Mouse (Mus musculus) embryonic facial prominence, embryonic 11.5 days (tissue): ENCODE data around the gene Gse1. TPM values are rescaled to one million over a fixed set of nuclear protein-coding genes. Genes with fewer than 3 reads are reported as not detected.

Experiments used
- ATAC-seq: fragments of 200-750 bp; cut with Nextera tagmentation; replicated peaks from 2 replicates; pipeline ENCODE4 v1.8.0; 2017; ENCODE audit warnings: low read depth; ENCODE audit not compliant: insufficient number of reproducible peaks, low FRiP score, low TSS enrichment
- DNase-seq: peaks from one replicate; pipeline ENCODE4 v3.0.0-alpha.2; 2015; ENCODE audit warnings: low spot score
- H3K27ac ChIP-seq: fragments of 300-500 bp; sonication (generic); replicated peaks from 2 replicates; pipeline ENCODE4 v1.5.1; 2014; ENCODE audit warnings: mild to moderate bottlenecking, low read depth, low read length, control low read depth
- H3K27me3 ChIP-seq: fragments of 300-500 bp; sonication (generic); 2 replicates; pipeline ENCODE4 v1.6.1; 2014; ENCODE audit warnings: mild to moderate bottlenecking, low read length, moderate library complexity, mixed read lengths; ENCODE audit not compliant: control insufficient read depth, insufficient read depth
- H3K36me3 ChIP-seq: fragments of 300-500 bp; sonication (generic); replicated peaks from 2 replicates; pipeline ENCODE4 v1.6.1; 2014; ENCODE audit warnings: low read depth, mild to moderate bottlenecking, low read length, moderate library complexity, mixed read lengths; ENCODE audit not compliant: control insufficient read depth, insufficient read depth
- H3K4me1 ChIP-seq: fragments of 300-500 bp; sonication (generic); 2 replicates; pipeline ENCODE4 v1.6.1; 2014; ENCODE audit warnings: low read length, mixed read lengths; ENCODE audit not compliant: control insufficient read depth, insufficient read depth
- H3K4me2 ChIP-seq: fragments of 300-500 bp; sonication (generic); 2 replicates; pipeline ENCODE4 v1.6.1; 2014; ENCODE audit warnings: low read depth, mild to moderate bottlenecking, control low read depth, low read length, moderate library complexity
- H3K4me3 ChIP-seq: fragments of 300-500 bp; sonication (generic); 2 replicates; pipeline ENCODE4 v1.5.1; 2014; ENCODE audit warnings: low read depth, low read length, control low read depth
- H3K9ac ChIP-seq: fragments of 300-500 bp; sonication (generic); replicated peaks from 2 replicates; pipeline ENCODE4 v1.6.1; 2014; ENCODE audit warnings: mild to moderate bottlenecking, control low read depth, low read length
- H3K9me3 ChIP-seq: fragments of 300-500 bp; sonication (generic); replicated peaks from 2 replicates; pipeline ENCODE4 v1.6.1; 2016; ENCODE audit warnings: mild to moderate bottlenecking, low read length, inconsistent platforms, mixed read lengths; ENCODE audit not compliant: control insufficient read depth
- WGBS: fragments of 180-500 bp; shearing (Covaris S2); extraction: QIAGEN DNeasy Blood & Tissue Kit; methylation state at CpG from one replicate; pipeline ENCODE4 v1.1.7; 2014; 5-methylcytosine and 5-hydroxymethylcytosine counted together
- polyA plus RNA-seq: library from polyadenylated mRNA; unstranded; fragments of >200 nt; fragmentation: Nextera tagmentation; extraction: Ambion mirVana; gene quantifications from 2 replicates; pipeline ENCODE4 v1.2.1, GENCODE M21; 2014

Gse1 gene
- polyA plus RNA-seq, 1 experiment from 2014 or later: 8.1 TPM

- Histone ChIP-seq H3K4me2 (no peak overlapping the region), H3K36me3 (peaks cover 19% of the 10 kb centered on the region), H3K9ac (no peak overlapping the region), H3K9me3 (no peaks in the 10 kb centered on the region), H3K4me1 (peaks cover 25% of the 10 kb centered on the region), H3K27me3 (no peaks in the 10 kb centered on the region), H3K27ac (no peak overlapping the region), H3K4me3 (no peak overlapping the region)
- 95% methylated on average over 37 of the region's 37 CpGs for WGBS
- ATAC-seq: no peak
- DNase-seq: no peak
These were observed 340.0 kb downstream of the Gse1 start for GRCm38 (mm10) chr8:120568164-120568798.

- no peaks in the 10 kb centered on the region for H3K27me3 ChIP-seq
- no peaks in the 10 kb centered on the region for H3K9me3 ChIP-seq
- H3K36me3 ChIP-seq: peaks cover 24% of the 10 kb centered on the region
- no peak overlapping the region for H3K9ac ChIP-seq
- ATAC-seq (no peak), DNase-seq (no peak)
- no peak overlapping the region for H3K27ac ChIP-seq
- no peak overlapping the region for H3K4me3 ChIP-seq
- no peak overlapping the region for H3K4me2 ChIP-seq
- peaks cover 17% of the 10 kb centered on the region for H3K4me1 ChIP-seq
- 93% methylated on average over 17 of the region's 17 CpGs for WGBS
These were observed 340.9 kb downstream of the Gse1 start for GRCm38 (mm10) chr8:120569123-120569522.

GRCm38 (mm10) chr8:120569939-120570715 lies 341.9 kb downstream of the Gse1 start:
- Histone ChIP-seq H3K36me3 (peaks cover 29% of the 10 kb centered on the region), H3K27me3 (no peaks in the 10 kb centered on the region), H3K4me2 (no peak overlapping the region), H3K27ac (no peak overlapping the region), H3K4me1 (peaks cover 9% of the 10 kb centered on the region), H3K9me3 (no peaks in the 10 kb centered on the region), H3K4me3 (no peak overlapping the region), H3K9ac (no peak overlapping the region)
- ATAC-seq (no peak), DNase-seq (peak; percentile 87)
- WGBS: 64% methylated on average over 13 of the region's 13 CpGs

DNA sequence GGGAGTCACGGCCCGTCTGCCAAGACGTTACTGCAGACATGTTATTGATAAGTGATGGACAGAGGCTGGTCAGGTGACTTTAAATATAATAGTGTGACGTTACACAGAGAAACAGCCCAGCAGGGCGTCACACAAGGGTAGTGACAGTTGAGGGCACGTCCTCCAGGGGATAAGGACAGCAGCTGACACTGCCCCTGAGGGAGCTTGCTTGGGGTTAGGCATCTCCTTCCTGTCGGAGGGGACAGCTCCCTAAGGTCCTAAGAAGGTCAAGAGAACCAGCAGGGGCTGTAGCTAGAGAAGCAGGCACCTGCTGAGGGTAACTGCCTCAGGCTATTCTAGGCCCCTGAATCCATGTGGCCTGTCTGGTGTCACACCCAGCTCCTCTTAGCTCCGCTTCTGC lies 343.3 kb downstream of the Gse1 start:
- Histone ChIP-seq H3K4me3 (no peak overlapping the region), H3K4me1 (peaks cover 4% of the 10 kb centered on the region), H3K27me3 (no peaks in the 10 kb centered on the region), H3K9me3 (no peaks in the 10 kb centered on the region), H3K36me3 (peaks cover 29% of the 10 kb centered on the region), H3K9ac (no peak overlapping the region), H3K4me2 (no peak overlapping the region), H3K27ac (no peak overlapping the region)
- ATAC-seq (no peak), DNase-seq (no peak)
- WGBS: 76% methylated on average over 8 of the region's 8 CpGs

- H3K9ac ChIP-seq: no peak overlapping the region
- H3K4me1 ChIP-seq: no peaks in the 10 kb centered on the region; the same call in none of the 2 replicates
- H3K27ac ChIP-seq: no peak overlapping the region
- H3K27me3 ChIP-seq: no peaks in the 10 kb centered on the region
- 78% methylated on average over 21 of the region's 21 CpGs for WGBS
- ATAC-seq (no peak), DNase-seq (no peak)
- no peak overlapping the region for H3K4me2 ChIP-seq
- H3K4me3 ChIP-seq: no peak overlapping the region
- peaks cover 29% of the 10 kb centered on the region for H3K36me3 ChIP-seq
- no peaks in the 10 kb centered on the region for H3K9me3 ChIP-seq
These were observed 344.3 kb downstream of the Gse1 start for GRCm38 (mm10) chr8:120572534-120572933.

DNA sequence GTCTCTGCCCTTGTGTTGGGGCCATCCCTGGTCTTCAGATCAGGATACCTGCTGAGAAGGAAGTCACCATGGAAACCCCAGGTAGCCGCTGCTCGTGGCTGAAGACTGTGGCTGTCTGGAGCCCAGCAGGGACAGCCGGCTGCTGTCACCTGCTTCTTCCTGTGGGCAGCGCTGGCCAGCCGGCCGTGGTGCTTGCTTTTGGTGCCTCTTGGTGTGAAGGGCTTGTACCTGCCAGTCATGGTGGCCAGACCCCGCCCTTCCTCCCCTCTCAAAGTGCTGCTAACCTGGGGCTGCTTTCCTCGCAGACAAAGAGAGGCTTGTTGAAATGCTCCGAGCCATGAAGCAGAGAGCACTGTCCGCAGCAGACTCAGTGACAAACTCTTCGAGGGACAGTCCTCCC lies 345.6 kb downstream of the Gse1 start:
- no peaks in the 10 kb centered on the region; the same call in none of the 2 replicates for H3K4me1 ChIP-seq
- no peak overlapping the region for H3K4me3 ChIP-seq
- H3K36me3 ChIP-seq: peaks cover 28% of the 10 kb centered on the region
- H3K9ac ChIP-seq: 0 out of 2 replicates have a peak overlapping the region, but pooled peaks have one; percentile 13
- DNase-seq: no peak
- ATAC-seq: no peak
- no peak overlapping the region for H3K4me2 ChIP-seq
- H3K27me3 ChIP-seq: no peaks in the 10 kb centered on the region
- H3K27ac ChIP-seq: no peak overlapping the region
- whole genome bisulfite sequencing: 63% methylated on average over 11 of the region's 11 CpGs
- H3K9me3 ChIP-seq: no peaks in the 10 kb centered on the region

DNA sequence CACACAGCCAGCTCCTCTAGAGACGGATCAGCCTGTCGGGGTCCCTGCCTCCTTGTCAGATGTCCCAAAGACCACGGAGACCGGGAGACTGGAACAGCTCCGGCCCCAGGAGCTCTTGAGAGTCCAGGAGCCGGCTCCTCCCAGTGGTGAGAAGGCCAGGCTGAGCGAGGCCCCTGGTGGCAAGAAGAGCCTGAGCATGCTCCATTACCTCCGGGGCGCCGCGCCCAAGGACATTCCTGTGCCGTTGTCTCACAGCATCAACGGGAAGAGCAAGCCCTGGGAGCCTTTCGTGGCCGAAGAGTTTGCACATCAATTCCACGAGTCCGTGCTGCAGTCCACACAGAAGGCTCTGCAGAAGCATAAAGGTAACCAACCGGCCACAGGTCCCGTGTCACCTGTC lies 346.7 kb downstream of the Gse1 start:
- H3K4me1 ChIP-seq: no peaks in the 10 kb centered on the region; the same call in none of the 2 replicates
- ATAC-seq (no peak), DNase-seq (no peak)
- no peak overlapping the region for H3K4me3 ChIP-seq
- no peaks in the 10 kb centered on the region for H3K9me3 ChIP-seq
- no peaks in the 10 kb centered on the region for H3K27me3 ChIP-seq
- 76% methylated on average over 19 of the region's 19 CpGs for WGBS
- H3K36me3 ChIP-seq: peaks cover 30% of the 10 kb centered on the region
- H3K4me2 ChIP-seq: no peak overlapping the region
- no peak overlapping the region for H3K27ac ChIP-seq
- no peak overlapping the region for H3K9ac ChIP-seq

DNA sequence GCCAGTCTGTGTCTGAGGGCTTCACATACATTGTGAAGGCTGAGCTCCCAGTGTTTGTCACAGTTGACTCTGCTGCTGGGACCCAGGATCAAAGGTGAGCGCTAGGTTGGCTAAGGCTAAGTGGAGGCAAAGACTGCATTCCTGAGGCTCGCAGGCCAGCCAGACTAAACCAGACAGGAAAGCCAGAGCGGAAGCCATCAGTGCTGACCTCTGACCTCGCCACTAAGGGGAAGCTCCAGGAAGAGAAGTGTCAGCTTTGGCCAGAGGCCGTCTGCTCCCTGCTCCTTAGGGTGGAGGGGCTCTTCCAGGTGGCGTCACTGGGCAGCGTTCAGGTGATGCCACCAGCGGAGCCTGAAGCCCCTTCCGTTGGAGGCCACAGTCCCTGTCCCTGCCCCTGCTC lies 347.5 kb downstream of the Gse1 start:
- 19% methylated on average over 9 of the region's 9 CpGs for WGBS
- ATAC-seq (0 out of 2 replicates have a peak, but pooled peaks have one; percentile 4), DNase-seq (no peak)
- H3K4me2 ChIP-seq: no peak overlapping the region
- no peaks in the 10 kb centered on the region for H3K27me3 ChIP-seq
- no peak overlapping the region for H3K9ac ChIP-seq
- no peak overlapping the region for H3K27ac ChIP-seq
- H3K4me1 ChIP-seq: no peaks in the 10 kb centered on the region; the same call in none of the 2 replicates
- H3K4me3 ChIP-seq: no peak overlapping the region
- no peaks in the 10 kb centered on the region for H3K9me3 ChIP-seq
- peaks cover 34% of the 10 kb centered on the region for H3K36me3 ChIP-seq
